ENCODE assay signal across 25 mouse cellular contexts in genomic region chr7:49240461-49240860, GRCm38 (mm10).
"Had no signal": no experiment of that assay in that cellular context is flagged by ENCODE, and none has a peak within 500 bp of the region (broad histone marks: within the 10 kb centered on the region; RNA-seq: fewer than 3 reads in every experiment).

No protein-coding gene starts in this region.

- H3K4me3 ChIP-seq: heart, embryonic 13.5 days; heart, embryonic 15.5 days; hindbrain, embryonic 10.5 days; hindbrain, embryonic 12.5 days; kidney, embryonic 15.5 days; layer of hippocampus, adult 2 months; left cerebral cortex, adult 2 months; limb, embryonic 13.5 days; limb, embryonic 15.5 days; liver, embryonic 12.5 days had no signal

- H3K9ac ChIP-seq: heart, embryonic 13.5 days; heart, embryonic 15.5 days; hindbrain, embryonic 12.5 days; hindbrain, embryonic 14.5 days; kidney, embryonic 15.5 days; limb, embryonic 13.5 days; limb, embryonic 15.5 days; liver, embryonic 12.5 days had no signal

- H3K36me3 ChIP-seq: heart, embryonic 13.5 days; heart, embryonic 15.5 days; hindbrain, embryonic 10.5 days; hindbrain, embryonic 12.5 days; kidney, embryonic 15.5 days; limb, embryonic 13.5 days; limb, embryonic 15.5 days; liver, embryonic 12.5 days had no signal

- DNase-seq: gastrocnemius, postnatal 14 days; gastrocnemius, postnatal 36 days; heart, adult 18-20 months; heart, postnatal 14 days; heart, postnatal 36 days; kidney, adult 11 months; kidney, adult 2 months; kidney, adult 9 months; kidney, postnatal 14 days; kidney, postnatal 4 days; left cerebral cortex, postnatal 4 days had no signal

- H3K27ac ChIP-seq: heart, embryonic 13.5 days; heart, embryonic 15.5 days; hindbrain, embryonic 10.5 days; hindbrain, embryonic 12.5 days; hindbrain, embryonic 14.5 days; hindbrain, postnatal 0 days; layer of hippocampus, adult 2 months; left cerebral cortex, adult 2 months; limb, embryonic 13.5 days; limb, embryonic 15.5 days; liver, embryonic 12.5 days had no signal

- H3K9me3 ChIP-seq: heart, embryonic 13.5 days; heart, embryonic 15.5 days; hindbrain, embryonic 10.5 days; hindbrain, embryonic 12.5 days; kidney, embryonic 15.5 days; limb, embryonic 13.5 days; limb, embryonic 15.5 days; liver, embryonic 12.5 days had no signal

- H3K4me2 ChIP-seq: heart, embryonic 11.5 days; heart, embryonic 13.5 days; heart, embryonic 15.5 days; hindbrain, embryonic 12.5 days; hindbrain, embryonic 14.5 days; kidney, embryonic 15.5 days; limb, embryonic 13.5 days; limb, embryonic 15.5 days; liver, embryonic 12.5 days had no signal

- ATAC-seq: hindbrain, postnatal 0 days; intestine, embryonic 16.5 days; liver, embryonic 12.5 days had no signal
